28 mouse cellular contexts compared by ENCODE assay signal in genomic region chr9:89218174-89218573, GRCm38 (mm10). TPM values are rescaled to one million over a fixed set of nuclear protein-coding genes. Genes with fewer than 3 reads are reported as not detected.
"Had no signal": no experiment of that assay in that cellular context is flagged by ENCODE, and none has a peak within 500 bp of the region (broad histone marks: within the 10 kb centered on the region; RNA-seq: fewer than 3 reads in every experiment).

No protein-coding gene starts in this region.

RNA-seq across cellular contexts. Expression of gene Gm29094, which starts 19.0 kb away (rescaled TPM):
- total RNA-seq: gastrocnemius, adult 18-20 months; gastrocnemius, adult 8-10 months; gastrocnemius, postnatal 14 days; gastrocnemius, postnatal 36 days; heart, postnatal 36 days; hematopoietic stem cell, adult 5-6 weeks; hindbrain, postnatal 0 days; layer of hippocampus, adult 18-20 months; layer of hippocampus, postnatal 10 days; layer of hippocampus, postnatal 25 days; left cerebral cortex, adult 2 months; left cerebral cortex, postnatal 14 days; left cerebral cortex, postnatal 36 days had no signal
- polyA plus RNA-seq: gonadal fat pad, adult 2 months; heart, adult 2 months; heart, embryonic 11.5 days; heart, embryonic 13.5 days; heart, embryonic 15.5 days; hindbrain, embryonic 11.5 days; hindbrain, embryonic 13.5 days; hindbrain, embryonic 15.5 days; hindbrain, postnatal 0 days; intestine, embryonic 14.5 days; kidney, embryonic 15.5 days; large intestine, adult 2 months; limb, embryonic 10.5 days; limb, embryonic 12.5 days; liver, embryonic 12.5 days; liver, embryonic 16.5 days had no signal

RNA-seq across cellular contexts. Expression of gene Bcl2a1b, which starts 19.2 kb away (rescaled TPM):
- total RNA-seq: gastrocnemius, adult 18-20 months; gastrocnemius, adult 8-10 months; gastrocnemius, postnatal 14 days; gastrocnemius, postnatal 36 days had no signal
